Mouse (Mus musculus) cerebellum, postnatal 25 days (tissue): ENCODE results near the gene Gm21836.
"Not testable (repeated sequence)": the region's sequence is repeated elsewhere in the genome, so short reads cannot be mapped to it uniquely, and the experiment has no call there.

Source experiments
- DNase-seq, 2 experiments: peaks; one replicate each; pipeline ENCODE4 v3.0.0; 2021; ENCODE audit warnings: mixed read lengths in 2 of 2

Gene Gm21836

DNA sequence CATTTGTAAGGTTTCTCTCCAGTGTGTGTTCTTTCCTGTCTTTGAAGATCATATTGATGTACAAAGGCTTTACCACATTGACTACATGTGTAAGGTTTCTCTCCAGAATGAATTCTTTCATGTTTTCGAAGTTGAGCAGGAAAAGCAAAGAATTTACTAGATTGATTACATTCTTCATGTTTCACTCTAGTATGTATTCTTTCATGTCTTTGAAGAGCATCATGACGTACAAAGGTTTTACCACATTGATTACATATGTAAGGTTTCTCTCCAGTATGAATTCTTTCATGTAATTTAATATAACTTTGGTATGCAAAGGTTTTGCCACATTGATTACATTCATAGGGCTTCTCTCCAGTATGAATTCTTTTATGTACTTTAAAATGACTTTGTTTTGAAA lies at the start of gene Gm21836:
Gene Gm21836 (minus strand): TSS at position 101 of the 400 bp plus-strand sequence.
- DNase-seq = not testable (repeated sequence)

DNA sequence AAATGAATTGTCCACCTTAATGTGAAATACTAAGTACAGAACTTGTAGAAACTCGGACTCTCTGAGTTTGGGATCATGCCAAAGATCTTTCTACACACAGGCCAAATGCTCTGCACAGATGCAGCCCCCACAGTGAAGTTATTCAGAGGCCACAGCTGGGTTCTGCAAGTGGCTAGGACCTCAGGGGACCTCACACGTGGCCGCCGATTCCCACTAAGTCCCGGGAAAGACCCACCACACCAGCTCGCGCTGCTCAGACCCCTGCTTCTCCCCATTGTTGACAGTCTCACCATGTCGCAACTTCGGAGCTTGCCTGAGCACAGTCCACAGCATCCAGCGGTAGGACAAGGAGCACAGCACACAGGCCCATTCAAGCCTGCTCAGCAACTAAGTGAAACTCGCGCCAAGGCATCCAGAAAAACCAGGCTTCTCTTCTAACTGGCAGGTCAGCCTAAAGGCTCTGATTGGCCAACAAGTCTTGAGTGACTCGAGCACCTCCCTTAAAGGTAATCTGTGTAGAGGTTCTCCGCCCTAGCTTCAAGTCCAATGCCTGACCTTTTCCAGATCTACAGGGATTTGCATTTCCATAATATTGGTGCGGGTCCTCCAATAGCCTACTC lies 13.1 kb downstream of the Gm21836 start:
- DNase-seq = not testable (repeated sequence)

DNA sequence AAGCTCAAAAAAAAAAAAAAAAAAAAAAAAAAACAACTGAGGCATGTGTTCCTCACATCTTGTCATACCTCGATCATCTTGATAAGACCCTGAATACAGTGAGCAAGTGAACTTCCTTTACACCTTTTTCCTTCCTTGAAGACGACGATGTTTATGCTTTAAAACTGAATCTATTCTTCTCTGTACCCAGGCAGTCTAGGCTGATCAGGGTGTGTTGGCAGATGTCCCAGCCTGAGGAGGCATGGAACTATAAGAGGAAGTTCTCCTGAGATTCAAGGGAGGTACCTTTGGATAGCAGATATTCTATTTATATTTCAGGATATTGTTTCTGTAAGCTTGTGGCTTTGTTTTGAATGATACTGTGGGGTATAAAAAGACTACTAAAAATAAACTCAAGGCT lies 15.5 kb downstream of the Gm21836 start:
- DNase-seq = peak in 1 of 2 experiments; percentile 17

DNA sequence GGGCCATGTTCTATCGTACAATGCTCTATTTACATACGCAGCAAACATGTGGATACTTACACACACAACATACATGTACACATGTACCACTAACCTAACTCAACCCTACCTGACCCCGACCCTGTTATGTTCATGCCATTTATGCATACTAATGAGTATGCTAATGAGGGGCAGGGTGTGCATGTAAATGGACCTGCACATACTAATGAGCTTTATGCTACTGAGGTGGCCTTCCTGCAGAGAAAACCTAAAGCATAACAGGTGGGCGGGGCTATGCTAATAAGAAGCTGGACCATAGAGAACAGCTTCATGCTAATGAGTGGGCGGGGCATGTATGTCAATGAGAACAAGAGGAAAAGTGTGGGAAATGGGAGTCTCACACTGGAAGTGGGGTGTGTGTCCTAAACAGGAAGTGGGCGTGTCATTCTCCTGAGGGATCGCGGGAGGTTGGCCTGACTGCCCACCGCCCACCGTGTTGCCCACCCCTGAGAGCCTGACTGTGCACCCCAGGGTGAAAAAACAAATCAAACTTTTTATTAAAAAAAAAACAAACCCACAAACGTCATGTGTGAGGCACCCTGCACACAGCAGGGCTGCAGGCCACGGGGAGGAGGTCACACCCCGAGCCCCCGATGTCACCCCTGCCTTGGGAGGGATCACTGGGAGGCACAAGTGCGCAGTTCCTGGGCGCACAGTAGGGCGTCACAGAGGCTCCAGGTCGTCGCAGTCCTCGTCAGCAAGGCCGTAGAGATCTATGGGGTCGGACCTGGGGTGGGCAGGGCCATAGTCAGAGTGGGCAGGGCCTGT lies 17.3 kb downstream of the Gm21836 start, which contains the start of gene Ppp2r3d:
Gene Ppp2r3d (minus strand): TSS at position 803 of the 807 bp plus-strand sequence.
- peak in 1 of 2 experiments; percentile 17 for DNase-seq

DNA sequence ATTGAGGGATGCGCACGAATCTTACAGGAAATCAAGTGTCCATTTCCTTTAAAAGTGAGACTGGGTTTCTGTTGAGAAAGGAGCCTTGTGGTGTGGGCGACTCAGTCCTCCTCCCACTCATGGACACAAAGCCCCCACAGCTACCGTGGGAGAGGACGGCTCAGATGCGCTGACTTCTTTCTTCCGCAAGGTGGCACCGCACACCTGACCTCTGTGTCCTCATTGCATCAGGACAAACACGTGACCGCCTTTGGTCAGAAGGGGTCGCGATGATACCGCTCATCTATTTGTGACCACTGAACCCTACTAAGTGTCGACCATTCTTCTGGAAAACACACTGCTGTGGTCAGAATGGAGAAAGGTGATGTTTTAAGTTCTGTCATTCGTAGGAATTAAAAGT lies 17.9 kb downstream of the Gm21836 start:
- DNase-seq = peak in 1 of 2 experiments; percentile 10

DNA sequence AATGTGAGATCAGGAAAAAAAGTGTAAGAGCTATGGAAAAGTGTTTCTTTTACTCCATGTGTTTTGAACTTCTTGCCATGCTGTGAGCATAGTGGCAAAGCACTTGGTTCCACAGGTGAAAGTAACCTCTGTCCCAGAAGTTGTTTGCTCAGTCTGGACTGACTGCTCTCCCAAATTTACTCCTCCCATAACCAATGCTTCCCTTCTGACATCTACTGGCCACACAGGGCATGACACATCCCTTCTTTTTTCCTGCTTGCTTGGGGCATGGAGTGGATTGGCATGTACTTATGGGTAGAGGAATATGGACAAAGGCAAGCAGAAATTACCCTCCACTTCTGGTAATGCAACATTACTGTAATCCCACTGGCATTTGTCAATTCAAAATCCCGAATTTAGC lies 37.0 kb downstream of the Gm21836 start:
- DNase-seq = peak in 1 of 2 experiments; percentile 20
